Mouse (Mus musculus) forebrain, embryonic 16.5 days (tissue): ENCODE data around the gene Nox4. TPM values are rescaled to one million over a fixed set of nuclear protein-coding genes. Genes with fewer than 3 reads are reported as not detected.
"Not testable (repeated sequence)": the region's sequence is repeated elsewhere in the genome, so short reads cannot be mapped to it uniquely, and the experiment has no call there.

Experiments used
- ATAC-seq: fragments of 200-750 bp; cut with Nextera tagmentation; 2 replicates; pipeline ENCODE4 v1.8.0; 2017; ENCODE audit warnings: mild to moderate bottlenecking, moderate library complexity
- H3K27ac ChIP-seq: fragments of 300-500 bp; sonication (generic); 2 replicates; pipeline ENCODE4 v1.5.1; 2014; ENCODE audit warnings: low read length, control low read depth
- H3K27me3 ChIP-seq: fragments of 300-500 bp; sonication (generic); replicated peaks from 2 replicates; pipeline ENCODE4 v1.6.1; 2014; ENCODE audit warnings: low read length; ENCODE audit not compliant: control insufficient read depth, insufficient read depth
- H3K36me3 ChIP-seq: fragments of 300-500 bp; sonication (generic); 2 replicates; pipeline ENCODE4 v1.6.1; 2014; ENCODE audit not compliant: control insufficient read depth, insufficient read depth
- H3K4me1 ChIP-seq: fragments of 300-500 bp; sonication (generic); replicated peaks from 2 replicates; pipeline ENCODE4 v1.6.1; 2014; ENCODE audit warnings: low read length; ENCODE audit not compliant: control insufficient read depth, insufficient read depth
- H3K4me2 ChIP-seq: fragments of 300-500 bp; sonication (generic); 2 replicates; pipeline ENCODE4 v1.6.1; 2014; ENCODE audit warnings: mild to moderate bottlenecking, low read length, control low read depth
- H3K4me3 ChIP-seq: fragments of 300-500 bp; sonication (generic); replicated peaks from 2 replicates; pipeline ENCODE4 v1.5.1; 2014; ENCODE audit warnings: mild to moderate bottlenecking, low read length, control low read depth
- H3K9ac ChIP-seq: fragments of 300-500 bp; sonication (generic); replicated peaks from 2 replicates; pipeline ENCODE4 v1.6.1; 2014; ENCODE audit warnings: low read depth, low read length, control low read depth
- H3K9me3 ChIP-seq: fragments of 300-500 bp; sonication (generic); 2 replicates; pipeline ENCODE4 v1.6.1; 2016; ENCODE audit warnings: low read length; ENCODE audit not compliant: control insufficient read depth
- WGBS: fragments of 180-500 bp; shearing (Covaris S2); extraction: QIAGEN DNeasy Blood & Tissue Kit; methylation state at CpG from one replicate; pipeline ENCODE4 v1.1.7; 2014; 5-methylcytosine and 5-hydroxymethylcytosine counted together
- polyA plus RNA-seq: library from polyadenylated mRNA; unstranded; fragments of >200 nt; fragmentation: Nextera tagmentation; extraction: Ambion mirVana; gene quantifications from 2 replicates; pipeline ENCODE4 v1.2.1, GENCODE M21; 2015

The Nox4 gene
- polyA plus RNA-seq, 1 experiment from 2014 or later: 1.4 TPM

- Histone ChIP-seq H3K27ac (no peak overlapping the region), H3K4me1 (no peaks in the 10 kb centered on the region), H3K27me3 (no peaks in the 10 kb centered on the region), H3K4me3 (no peak overlapping the region), H3K36me3 (no peaks in the 10 kb centered on the region), H3K4me2 (no peak overlapping the region), H3K9me3 (no peaks in the 10 kb centered on the region), H3K9ac (no peak overlapping the region)
- ATAC-seq: no peak
- 20% methylated on average over 2 of the region's 2 CpGs for WGBS
These were observed 106.9 kb downstream of the Nox4 start for GRCm38 (mm10) chr7:87352818-87353217.

- Histone ChIP-seq H3K36me3 (no peaks in the 10 kb centered on the region), H3K27me3 (no peaks in the 10 kb centered on the region), H3K9ac (no peak overlapping the region), H3K27ac (no peak overlapping the region), H3K9me3 (no peaks in the 10 kb centered on the region), H3K4me1 (no peaks in the 10 kb centered on the region), H3K4me2 (no peak overlapping the region), H3K4me3 (no peak overlapping the region)
- no peak for ATAC-seq
These were observed 121.9 kb downstream of the Nox4 start for GRCm38 (mm10) chr7:87367834-87368233.

GRCm38 (mm10) chr7:87369131-87369530 is 123.2 kb downstream of the Nox4 start:
- no peak overlapping the region for H3K9ac ChIP-seq
- no peaks in the 10 kb centered on the region for H3K9me3 ChIP-seq
- H3K27me3 ChIP-seq: no peaks in the 10 kb centered on the region
- no peak overlapping the region for H3K4me2 ChIP-seq
- H3K4me3 ChIP-seq: no peak overlapping the region
- H3K27ac ChIP-seq: no peak overlapping the region
- WGBS: 79% methylated on average over 1 of the region's 1 CpGs
- H3K36me3 ChIP-seq: no peaks in the 10 kb centered on the region
- ATAC-seq: no peak
- no peaks in the 10 kb centered on the region for H3K4me1 ChIP-seq

GRCm38 (mm10) chr7:87370789-87371188 is 124.9 kb downstream of the Nox4 start:
- Histone ChIP-seq H3K9ac (no peak overlapping the region), H3K27ac (no peak overlapping the region), H3K9me3 (no peaks in the 10 kb centered on the region), H3K36me3 (no peaks in the 10 kb centered on the region), H3K4me3 (no peak overlapping the region), H3K27me3 (no peaks in the 10 kb centered on the region), H3K4me1 (no peaks in the 10 kb centered on the region), H3K4me2 (no peak overlapping the region)
- 84% methylated on average over 2 of the region's 2 CpGs for WGBS
- no peak for ATAC-seq

GRCm38 (mm10) chr7:87371316-87371715 is 125.4 kb downstream of the Nox4 start:
- Histone ChIP-seq H3K27ac (no peak overlapping the region), H3K4me1 (no peaks in the 10 kb centered on the region), H3K4me3 (no peak overlapping the region), H3K27me3 (no peaks in the 10 kb centered on the region), H3K4me2 (no peak overlapping the region), H3K9me3 (no peaks in the 10 kb centered on the region), H3K9ac (no peak overlapping the region), H3K36me3 (no peaks in the 10 kb centered on the region)
- no peak for ATAC-seq
- WGBS: 94% methylated on average over 2 of the region's 2 CpGs

- Histone ChIP-seq H3K4me1 (no peaks in the 10 kb centered on the region), H3K9me3 (no peaks in the 10 kb centered on the region), H3K27ac (no peak overlapping the region), H3K4me2 (no peak overlapping the region), H3K27me3 (no peaks in the 10 kb centered on the region), H3K9ac (no peak overlapping the region), H3K36me3 (no peaks in the 10 kb centered on the region), H3K4me3 (no peak overlapping the region)
- ATAC-seq: no peak
These were observed 128.4 kb downstream of the Nox4 start for GRCm38 (mm10) chr7:87374322-87374721.

- Histone ChIP-seq H3K4me3 (no peak overlapping the region), H3K4me1 (no peaks in the 10 kb centered on the region), H3K27ac (no peak overlapping the region), H3K9me3 (no peaks in the 10 kb centered on the region), H3K4me2 (no peak overlapping the region), H3K27me3 (no peaks in the 10 kb centered on the region), H3K9ac (no peak overlapping the region), H3K36me3 (no peaks in the 10 kb centered on the region)
- no peak for ATAC-seq
- 49% methylated on average over 2 of the region's 2 CpGs for WGBS
These were observed 129.0 kb downstream of the Nox4 start for GRCm38 (mm10) chr7:87374935-87375334.

GRCm38 (mm10) chr7:87397023-87397422 is 151.1 kb downstream of the Nox4 start:
- WGBS: 90% methylated on average over 7 of the region's 7 CpGs
- ATAC-seq: no peak

GRCm38 (mm10) chr7:87411373-87411772 is 165.5 kb downstream of the Nox4 start:
- H3K9ac ChIP-seq, H3K36me3 ChIP-seq, H3K4me1 ChIP-seq, H3K4me3 ChIP-seq, H3K9me3 ChIP-seq, H3K27me3 ChIP-seq, H3K4me2 ChIP-seq, ATAC-seq, H3K27ac ChIP-seq: not testable (repeated sequence)
- WGBS: 11% methylated on average over 4 of the region's 4 CpGs

More at GRCm38 (mm10) chr7:87397023-87397422, 151.1 kb downstream of the Nox4 start:
- H3K27me3 ChIP-seq: no peaks in the 10 kb centered on the region
- H3K9me3 ChIP-seq: no peaks in the 10 kb centered on the region
- H3K4me1 ChIP-seq: no peaks in the 10 kb centered on the region
- no peak overlapping the region for H3K4me3 ChIP-seq
- no peaks in the 10 kb centered on the region for H3K36me3 ChIP-seq
- H3K4me2 ChIP-seq: no peak overlapping the region
- no peak overlapping the region for H3K9ac ChIP-seq
- no peak overlapping the region for H3K27ac ChIP-seq

GRCm38 (mm10) chr7:87413271-87413670 is 167.4 kb downstream of the Nox4 start:
- Histone ChIP-seq H3K27ac (no peak overlapping the region), H3K9me3 (no peaks in the 10 kb centered on the region), H3K4me3 (no peak overlapping the region), H3K9ac (no peak overlapping the region), H3K4me2 (no peak overlapping the region), H3K27me3 (no peaks in the 10 kb centered on the region), H3K36me3 (no peaks in the 10 kb centered on the region), H3K4me1 (no peaks in the 10 kb centered on the region)
- WGBS: 68% methylated on average over 1 of the region's 1 CpGs
- ATAC-seq: no peak
